Mouse (Mus musculus): ENCODE results near the gene A4gnt. TPM values are rescaled to one million over a fixed set of nuclear protein-coding genes. Genes with fewer than 3 reads are reported as not detected.

The A4gnt gene
- polyA plus RNA-seq, 1 experiment from 2014 or later: 1.2 TPM

- ATAC-seq (replicated peaks; ENCODE audit: low FRiP score, low read depth) (no peak), DNase-seq (ENCODE audit: low spot score) (no peak)
- Histone ChIP-seq H3K27me3 (ENCODE audit: insufficient read depth, low read length) (no peaks in the 10 kb centered on the region), H3K27ac (no peak overlapping the region), H3K4me1 (replicated peaks; ENCODE audit: insufficient read depth, low read length) (no peaks in the 10 kb centered on the region), H3K9me3 (replicated peaks; ENCODE audit: low read length) (no peaks in the 10 kb centered on the region), H3K9ac (ENCODE audit: low read depth, low read length) (no peak overlapping the region), H3K36me3 (ENCODE audit: insufficient read depth, low read length) (no peaks in the 10 kb centered on the region), H3K4me3 (replicated peaks; ENCODE audit: low read depth, low read length) (no peak overlapping the region), H3K4me2 (ENCODE audit: low read length) (no peak overlapping the region)
- 84% methylated on average over 1 of the region's 1 CpGs for WGBS
- no peak for TF ChIP-seq CTCF (IDR thresholded peaks at IDR 0.05; ENCODE audit: low read depth)
These were observed 9.7 kb downstream of the A4gnt start for GRCm38 (mm10) chr9:99622034-99622433.

DNA sequence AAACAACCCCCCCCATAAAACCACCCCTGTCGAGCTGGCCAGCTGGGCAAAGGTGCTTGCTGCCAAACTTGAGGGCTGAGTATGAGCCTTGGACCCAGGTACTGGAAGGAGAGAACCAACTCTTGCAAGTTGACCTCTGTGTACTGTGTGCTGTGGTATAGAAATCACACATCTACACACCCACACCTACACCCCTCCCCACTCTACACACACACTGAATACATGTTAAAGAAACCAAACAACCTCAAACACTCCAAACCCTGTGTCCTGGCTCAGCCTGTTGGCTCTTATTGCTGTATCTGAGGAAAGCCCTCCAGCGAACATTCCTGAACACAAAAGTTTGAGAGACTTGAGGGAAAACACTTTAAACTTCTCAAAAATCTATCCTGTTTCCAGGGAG is 10.7 kb downstream of the A4gnt start:
- Histone ChIP-seq H3K4me1 (replicated peaks; ENCODE audit: insufficient read depth, low read length) (no peaks in the 10 kb centered on the region), H3K4me3 (replicated peaks; ENCODE audit: low read depth, low read length) (no peak overlapping the region), H3K27ac (no peak overlapping the region), H3K9ac (ENCODE audit: low read depth, low read length) (no peak overlapping the region), H3K9me3 (replicated peaks; ENCODE audit: low read length) (no peaks in the 10 kb centered on the region), H3K4me2 (ENCODE audit: low read length) (no peak overlapping the region), H3K27me3 (ENCODE audit: insufficient read depth, low read length) (no peaks in the 10 kb centered on the region), H3K36me3 (ENCODE audit: insufficient read depth, low read length) (no peaks in the 10 kb centered on the region)
- WGBS: 41% methylated on average over 2 of the region's 2 CpGs
- ATAC-seq (replicated peaks; ENCODE audit: low FRiP score, low read depth) (peak; percentile 43; the same call in 1 of the 2 replicates), DNase-seq (ENCODE audit: low spot score) (peak; percentile 17)
- TF ChIP-seq CTCF (IDR thresholded peaks at IDR 0.05; ENCODE audit: low read depth): no peak

DNA sequence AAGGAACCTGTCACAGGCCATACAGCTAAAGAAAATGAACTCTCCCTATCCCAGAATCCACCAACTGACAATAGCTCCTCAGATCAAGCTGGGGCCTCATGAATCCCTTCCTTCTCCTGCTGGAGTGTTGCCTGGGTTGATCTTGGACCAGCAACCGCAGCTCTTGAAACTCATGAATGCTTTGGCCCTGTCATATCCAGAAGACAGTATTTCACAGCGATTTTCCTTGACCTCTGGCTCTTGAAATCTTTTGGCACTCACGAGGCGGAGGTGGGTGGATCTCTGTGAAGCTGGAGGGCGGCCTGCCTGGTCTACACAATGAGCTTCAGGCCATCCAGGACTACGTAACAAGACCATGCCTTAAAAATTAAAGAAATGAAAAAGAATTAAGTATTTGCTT is 11.8 kb downstream of the A4gnt start:
- no peaks in the 10 kb centered on the region for H3K9me3 ChIP-seq (replicated peaks; ENCODE audit: low read length)
- H3K4me1 ChIP-seq (replicated peaks; ENCODE audit: insufficient read depth, low read length): no peaks in the 10 kb centered on the region
- no peak overlapping the region for H3K9ac ChIP-seq (ENCODE audit: low read depth, low read length)
- no peak for ATAC-seq (replicated peaks; ENCODE audit: low FRiP score, low read depth)
- DNase-seq (ENCODE audit: low spot score): no peak
- TF ChIP-seq CTCF (IDR thresholded peaks at IDR 0.05; ENCODE audit: low read depth): no peak
- no peaks in the 10 kb centered on the region for H3K36me3 ChIP-seq (ENCODE audit: insufficient read depth, low read length)
- no peak overlapping the region for H3K27ac ChIP-seq
- H3K4me2 ChIP-seq (ENCODE audit: low read length): no peak overlapping the region
- no peaks in the 10 kb centered on the region for H3K27me3 ChIP-seq (ENCODE audit: insufficient read depth, low read length)
- no peak overlapping the region for H3K4me3 ChIP-seq (replicated peaks; ENCODE audit: low read depth, low read length)
- WGBS: 69% methylated on average over 6 of the region's 6 CpGs

DNA sequence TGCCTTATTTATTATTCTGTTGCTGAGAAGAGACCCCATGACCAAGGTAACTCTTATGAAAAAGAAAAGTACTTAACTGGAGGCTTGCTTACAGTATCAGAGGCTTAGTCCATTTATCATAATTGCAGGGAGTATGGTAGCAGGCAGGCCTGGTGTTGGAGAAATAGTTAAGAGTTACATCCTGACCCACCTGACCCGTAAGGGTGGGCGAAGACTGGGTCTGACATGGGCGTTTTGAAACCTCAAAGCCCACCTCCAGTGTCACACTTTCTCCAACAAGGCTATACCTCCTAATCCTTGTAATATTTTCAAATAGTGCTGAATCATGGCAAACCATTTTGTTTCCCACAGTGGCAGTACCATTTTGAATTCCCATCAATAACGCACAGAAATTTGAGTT is 16.3 kb downstream of the A4gnt start:
- peak overlapping the region; percentile 78 for H3K4me2 ChIP-seq (ENCODE audit: low read length)
- peaks cover 5% of the 10 kb centered on the region; the same call in 1 of the 2 replicates for H3K4me1 ChIP-seq (replicated peaks; ENCODE audit: insufficient read depth, low read length)
- H3K36me3 ChIP-seq (ENCODE audit: insufficient read depth, low read length): no peaks in the 10 kb centered on the region
- ATAC-seq (replicated peaks; ENCODE audit: low FRiP score, low read depth) (no peak), DNase-seq (ENCODE audit: low spot score) (no peak)
- WGBS: 62% methylated on average over 4 of the region's 4 CpGs
- H3K9me3 ChIP-seq (replicated peaks; ENCODE audit: low read length): no peaks in the 10 kb centered on the region
- no peak for TF ChIP-seq CTCF (IDR thresholded peaks at IDR 0.05; ENCODE audit: low read depth)
- no peak overlapping the region for H3K4me3 ChIP-seq (replicated peaks; ENCODE audit: low read depth, low read length)
- H3K27ac ChIP-seq: peak overlapping the region; percentile 93
- H3K9ac ChIP-seq (ENCODE audit: low read depth, low read length): no peak overlapping the region
- H3K27me3 ChIP-seq (ENCODE audit: insufficient read depth, low read length): no peaks in the 10 kb centered on the region

- WGBS: 1% methylated on average over 44 of the region's 44 CpGs
- Histone ChIP-seq H3K27me3 (ENCODE audit: insufficient read depth, low read length) (no peaks in the 10 kb centered on the region), H3K9me3 (replicated peaks; ENCODE audit: low read length) (no peaks in the 10 kb centered on the region), H3K36me3 (ENCODE audit: insufficient read depth, low read length) (no peaks in the 10 kb centered on the region), H3K9ac (ENCODE audit: low read depth, low read length) (peak within 1 kb of the TSS; percentile 70), H3K4me2 (ENCODE audit: low read length) (peak within 1 kb of the TSS; percentile 78), H3K27ac (peak within 1 kb of the TSS; percentile 93), H3K4me1 (replicated peaks; ENCODE audit: insufficient read depth, low read length) (peaks cover 5% of the 10 kb centered on the region; the same call in 1 of the 2 replicates), H3K4me3 (replicated peaks; ENCODE audit: low read depth, low read length) (peak within 1 kb of the TSS; percentile 64)
- ATAC-seq (replicated peaks; ENCODE audit: low FRiP score, low read depth) (peak; percentile 88), DNase-seq (ENCODE audit: low spot score) (peak; percentile 93)
- TF ChIP-seq CTCF (IDR thresholded peaks at IDR 0.05; ENCODE audit: low read depth): no peak; the same call in 1 of the 2 replicates
These were observed 17.1 kb downstream of the A4gnt start, which contains the start of gene Dzip1l for GRCm38 (mm10) chr9:99629281-99630011. TSS of gene Dzip1l (plus strand) at chr9:99629496.

GRCm38 (mm10) chr9:99630071-99630470 is 17.8 kb downstream of the A4gnt start:
- WGBS: under 1% methylated on average over 11 of the region's 11 CpGs
- peaks cover 5% of the 10 kb centered on the region; the same call in 1 of the 2 replicates for H3K4me1 ChIP-seq (replicated peaks; ENCODE audit: insufficient read depth, low read length)
- H3K9ac ChIP-seq (ENCODE audit: low read depth, low read length): peak overlapping the region; percentile 70
- H3K4me2 ChIP-seq (ENCODE audit: low read length): peak overlapping the region; percentile 78
- no peaks in the 10 kb centered on the region for H3K27me3 ChIP-seq (ENCODE audit: insufficient read depth, low read length)
- H3K9me3 ChIP-seq (replicated peaks; ENCODE audit: low read length): no peaks in the 10 kb centered on the region
- peak; percentile 12; the same call in 1 of the 2 replicates for ATAC-seq (replicated peaks; ENCODE audit: low FRiP score, low read depth)
- no peak for DNase-seq (ENCODE audit: low spot score)
- H3K27ac ChIP-seq: peak overlapping the region; percentile 93
- no peaks in the 10 kb centered on the region for H3K36me3 ChIP-seq (ENCODE audit: insufficient read depth, low read length)
- H3K4me3 ChIP-seq (replicated peaks; ENCODE audit: low read depth, low read length): peak overlapping the region; percentile 64
- TF ChIP-seq CTCF (IDR thresholded peaks at IDR 0.05; ENCODE audit: low read depth): no peak

Measured in kidney, postnatal 0 days (tissue).